Mouse (Mus musculus) CH12.LX (cell line): ENCODE results near the gene Mgat4c. TPM values are rescaled to one million over a fixed set of nuclear protein-coding genes. Genes with fewer than 3 reads are reported as not detected.

ENCODE experiments used
- DNase-seq: peaks from one replicate; pipeline ENCODE4 v3.0.0-alpha.2; 2013; ENCODE audit errors: extremely low read depth
- H3K27ac ChIP-seq: 2 replicates; pipeline ENCODE4 v1.5.1; 2012; ENCODE audit warnings: low read depth, mild to moderate bottlenecking, control low read depth, moderate library complexity; ENCODE audit not compliant: insufficient read depth
- H3K27me3 ChIP-seq: replicated peaks from 2 replicates; pipeline ENCODE3; 2012; ENCODE audit warnings: inconsistent platforms
- H3K36me3 ChIP-seq, 2 experiments: replicated peaks in 1 of 2; 2 replicates each; pipeline versions ENCODE3 to v1.6.1; 2012; ENCODE audit warnings: inconsistent platforms in 1 of 2, low read length in 1 of 2, mild to moderate bottlenecking in 1 of 2, mixed read lengths in 1 of 2, moderate library complexity in 1 of 2; ENCODE audit not compliant: control insufficient read depth in 1 of 2, insufficient read depth in 1 of 2
- H3K4me1 ChIP-seq, 2 experiments: 2 replicates each; pipeline ENCODE4 v1.6.1; 2012; ENCODE audit warnings: inconsistent platforms in 1 of 2, moderate library complexity in 1 of 2; ENCODE audit not compliant: insufficient read depth in 2 of 2, control insufficient read depth in 1 of 2
- H3K4me2 ChIP-seq: 2 replicates; pipeline ENCODE4 v1.6.1; 2012; ENCODE audit warnings: low read depth, mild to moderate bottlenecking, control low read depth; ENCODE audit not compliant: poor library complexity, insufficient read depth, severe bottlenecking
- H3K4me3 ChIP-seq, 3 experiments: fragments of 150-350 bp in 1 of 3; sonication (generic) in 1 of 3; replicated peaks in 1 of 3; 2 replicates each; pipeline versions ENCODE3 to v1.5.1; 2011 to 2012; ENCODE audit warnings: low read depth in 2 of 3, low read length in 2 of 3, mild to moderate bottlenecking in 2 of 3, moderate library complexity in 2 of 3, control low read depth in 1 of 3, improper control_type of control experiment in 1 of 3, inconsistent platforms in 1 of 3, mixed read lengths in 1 of 3; ENCODE audit not compliant: poor library complexity in 1 of 3
- H3K79me2 ChIP-seq: replicated peaks from 2 replicates; pipeline ENCODE4 v1.6.1; 2012; ENCODE audit warnings: mild to moderate bottlenecking, moderate library complexity; ENCODE audit not compliant: control insufficient read depth, poor library complexity, insufficient read depth, severe bottlenecking; ENCODE audit errors: extremely low read depth
- H3K9ac ChIP-seq: 2 replicates; pipeline ENCODE4 v1.6.1; 2012; ENCODE audit warnings: low read depth, mild to moderate bottlenecking, control low read depth, moderate library complexity; ENCODE audit not compliant: insufficient read depth
- H3K9me3 ChIP-seq: replicated peaks from 2 replicates; pipeline ENCODE3; 2012; ENCODE audit warnings: low read length, inconsistent platforms, mixed read lengths
- CHD1 ChIP-seq: IDR thresholded peaks from 2 replicates; pipeline ENCODE4 v1.6.1; 2012; ENCODE audit warnings: low read depth, low read length, improper control_type of control experiment, inconsistent platforms
- E2F4 ChIP-seq: IDR thresholded peaks from 2 replicates; pipeline ENCODE4 v1.6.1; 2011; ENCODE audit warnings: low read depth, low read length, improper control_type of control experiment; ENCODE audit not compliant: insufficient replicate concordance
- ELF1 ChIP-seq: IDR thresholded peaks from 2 replicates; pipeline ENCODE4 v1.6.1; 2014; ENCODE audit warnings: low read depth, mild to moderate bottlenecking, inconsistent platforms, low read length, improper control_type of control experiment
- ETS1 ChIP-seq: conservative IDR thresholded peaks from 2 replicates; pipeline ENCODE4 v1.6.1; 2012; ENCODE audit warnings: low read depth, mild to moderate bottlenecking, inconsistent platforms, low read length, improper control_type of control experiment, moderate library complexity
- GABPA ChIP-seq: IDR thresholded peaks from 2 replicates; pipeline ENCODE4 v1.6.1; 2012; ENCODE audit warnings: low read depth, low read length, improper control_type of control experiment, inconsistent platforms; ENCODE audit not compliant: insufficient replicate concordance
- IRF4 ChIP-seq: IDR thresholded peaks from 2 replicates; pipeline ENCODE4 v1.6.1; 2014; ENCODE audit warnings: low read depth, mild to moderate bottlenecking, inconsistent platforms, low read length, improper control_type of control experiment
- JUND ChIP-seq: conservative IDR thresholded peaks from 2 replicates; pipeline ENCODE4 v1.6.1; 2011; ENCODE audit warnings: low read depth, low read length, improper control_type of control experiment
- KAT2A ChIP-seq: IDR thresholded peaks from 2 replicates; pipeline ENCODE4 v1.6.1; 2012; ENCODE audit warnings: low read length, improper control_type of control experiment, inconsistent platforms; ENCODE audit not compliant: insufficient replicate concordance
- MAZ ChIP-seq: IDR thresholded peaks from 2 replicates; pipeline ENCODE4 v1.6.1; 2012; ENCODE audit warnings: low read depth, mild to moderate bottlenecking, inconsistent platforms, low read length, improper control_type of control experiment, moderate library complexity
- MXI1 ChIP-seq: IDR thresholded peaks from 2 replicates; pipeline ENCODE4 v1.6.1; 2011; ENCODE audit warnings: mild to moderate bottlenecking, low read depth, low read length, improper control_type of control experiment
- MYC ChIP-seq: IDR thresholded peaks from 2 replicates; pipeline ENCODE4 v1.6.1; 2011; ENCODE audit warnings: low read depth, mild to moderate bottlenecking, improper control_type of control experiment, low read length
- PAX5 ChIP-seq: IDR thresholded peaks from 2 replicates; pipeline ENCODE4 v1.6.1; 2012; ENCODE audit warnings: low read length, inconsistent platforms, mixed read lengths
- POLR2AphosphoS2 ChIP-seq: IDR thresholded peaks from 2 replicates; pipeline ENCODE4 v1.6.1; 2011; ENCODE audit warnings: low read depth, low read length, improper control_type of control experiment
- RAD21 ChIP-seq: IDR thresholded peaks from 2 replicates; pipeline ENCODE4 v1.6.1; 2011; ENCODE audit warnings: low read depth, mild to moderate bottlenecking, low read length, improper control_type of control experiment, moderate library complexity
- RCOR1 ChIP-seq: conservative IDR thresholded peaks from 2 replicates; pipeline ENCODE4 v1.6.1; 2012; ENCODE audit warnings: low read depth, mild to moderate bottlenecking, inconsistent platforms, low read length, improper control_type of control experiment
- SIN3A ChIP-seq: IDR thresholded peaks from 2 replicates; pipeline ENCODE4 v1.6.1; 2012; ENCODE audit warnings: low read length, improper control_type of control experiment, inconsistent platforms
- TBP ChIP-seq: conservative IDR thresholded peaks from 2 replicates; pipeline ENCODE4 v1.6.1; 2011; ENCODE audit warnings: low read depth, low read length, improper control_type of control experiment
- UBTF ChIP-seq: IDR thresholded peaks from 2 replicates; pipeline ENCODE4 v1.6.1; 2012; ENCODE audit warnings: low read depth, mild to moderate bottlenecking, inconsistent platforms, low read length, improper control_type of control experiment, moderate library complexity
- USF1 ChIP-seq: IDR thresholded peaks from 2 replicates; pipeline ENCODE4 v1.6.1; 2014; ENCODE audit warnings: low read depth, mild to moderate bottlenecking, inconsistent platforms, low read length, improper control_type of control experiment
- USF2 ChIP-seq: conservative IDR thresholded peaks from 2 replicates; pipeline ENCODE4 v1.6.1; 2011; ENCODE audit warnings: low read depth, low read length, improper control_type of control experiment
- ZKSCAN1 ChIP-seq: IDR thresholded peaks from 2 replicates; pipeline ENCODE4 v1.6.1; 2012; ENCODE audit warnings: low read depth, inconsistent platforms, low read length, improper control_type of control experiment, borderline replicate concordance
- ZMIZ1 ChIP-seq: IDR thresholded peaks from 2 replicates; pipeline ENCODE4 v1.6.1; 2012; ENCODE audit warnings: low read depth, mild to moderate bottlenecking, inconsistent platforms, low read length, improper control_type of control experiment
- dilution Hi-C: fragments of 300-500 bp; cut with MboI; formaldehyde crosslinking; loops from 2 replicates; pipeline ENCODE4 v1.14.3; 2020; ENCODE audit warnings: low sequenced_read_pairs; ENCODE audit not compliant: extremely low pct_unique_long_range_greater_than_20kb, extremely low pct_ligation_motif_present
- in situ Hi-C: fragments of 300-500 bp; cut with MboI; formaldehyde crosslinking; loops from 3 replicates; pipeline ENCODE4 v1.14.3; 2019; ENCODE audit warnings: low sequenced_read_pairs, low pct_ligation_motif_present, low pct_unique_long_range_greater_than_20kb, mixed read lengths
- polyA plus RNA-seq: library from polyadenylated mRNA; unstranded; fragments of >175 nt; gene quantifications from 2 replicates; pipeline ENCODE4 v1.2.1, GENCODE M21; 2012; ENCODE audit warnings: low read depth; ENCODE audit not compliant: insufficient read length
- total RNA-seq, 2 experiments: library from RNA; depleted of rRNA; stranded (reverse); fragments of 300-350 nt in 1 of 2; fragments of >200 nt in 1 of 2; gene quantifications; 2 replicates each; pipeline ENCODE4 v1.2.3; 2012 to 2014

The Mgat4c gene
- total and polyA plus RNA-seq, 3 experiments = not detected

- dilution Hi-C loops (no loop called here), in situ Hi-C loops (no loop called here)
- Histone ChIP-seq H3K4me2 (no peak overlapping the region), H3K4me1 (no peaks in the 10 kb centered on the region), H3K27me3 (no peaks in the 10 kb centered on the region), H3K4me3 (no peak overlapping the region), H3K9ac (no peak overlapping the region), H3K9me3 (peaks cover 24% of the 10 kb centered on the region), H3K27ac (no peak overlapping the region), H3K36me3 (no peaks in the 10 kb centered on the region), H3K79me2 (no peaks in the 10 kb centered on the region)
- TF ChIP-seq CHD1 = no peak
- no peak for TF ChIP-seq RCOR1
- TF ChIP-seq ETS1 = no peak
- TF ChIP-seq IRF4 = no peak
- TF ChIP-seq KAT2A = no peak
- TF ChIP-seq MYC = no peak
- TF ChIP-seq PAX5 = no peak
- no peak for TF ChIP-seq ZKSCAN1
- no peak for TF ChIP-seq GABPA
- no peak for TF ChIP-seq USF2
- no peak for TF ChIP-seq JUND
- no peak for TF ChIP-seq ZMIZ1
- TF ChIP-seq RAD21 = no peak
- no peak for DNase-seq
These were observed 515.6 kb downstream of the Mgat4c start for GRCm38 (mm10) chr10:102196850-102197249.

DNA sequence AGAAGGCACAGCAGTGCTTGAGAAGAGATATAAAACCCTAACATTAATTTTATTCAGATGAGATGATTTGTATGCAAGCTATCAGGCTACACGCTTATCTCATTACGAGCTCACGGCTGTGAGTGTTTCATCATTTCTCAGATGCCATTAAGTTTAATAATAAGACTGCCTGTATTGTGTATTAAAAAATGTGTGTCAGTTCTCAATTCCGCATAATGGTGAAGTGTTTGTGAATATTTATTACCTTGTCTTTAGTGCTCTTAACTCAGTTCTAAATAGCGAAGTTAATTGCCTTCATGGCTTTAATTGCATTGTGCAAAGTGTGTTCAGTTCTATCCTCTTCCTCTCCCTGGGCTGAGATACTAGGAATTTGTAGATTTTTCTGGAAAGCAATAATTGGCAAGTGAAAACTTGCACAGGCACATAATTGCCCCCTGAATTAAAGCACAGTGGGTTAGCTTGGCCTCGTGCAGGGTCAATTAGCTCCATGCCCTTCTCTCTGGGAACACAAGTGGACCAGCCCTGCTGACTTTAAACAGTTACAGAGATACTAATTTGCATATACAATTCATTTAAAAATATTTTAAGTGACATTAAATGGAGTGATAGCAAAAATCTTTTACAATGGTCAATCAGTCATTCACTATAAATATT lies 557.4 kb downstream of the Mgat4c start:
- no peaks in the 10 kb centered on the region for H3K79me2 ChIP-seq
- no peak for DNase-seq
- no peaks in the 10 kb centered on the region for H3K27me3 ChIP-seq
- no peak overlapping the region for H3K4me3 ChIP-seq
- TF ChIP-seq SIN3A = no peak
- no peak for TF ChIP-seq MXI1
- TF ChIP-seq RAD21 = no peak
- no peak for TF ChIP-seq UBTF
- no peak for TF ChIP-seq KAT2A
- TF ChIP-seq ZKSCAN1 = no peak
- no peak for TF ChIP-seq ETS1
- TF ChIP-seq ELF1 = no peak
- no peak for TF ChIP-seq USF1
- no peak for TF ChIP-seq RCOR1
- no peak for TF ChIP-seq POLR2AphosphoS2
- TF ChIP-seq TBP = no peak
- TF ChIP-seq E2F4 = no peak
- TF ChIP-seq CHD1 = no peak
- TF ChIP-seq MAZ = no peak
- H3K9me3 ChIP-seq = peaks cover 21% of the 10 kb centered on the region
- dilution Hi-C loops (no loop called here), in situ Hi-C loops (no loop called here)
- H3K27ac ChIP-seq = no peak overlapping the region
- no peak overlapping the region for H3K4me2 ChIP-seq
- H3K4me1 ChIP-seq = no peaks in the 10 kb centered on the region
- no peak overlapping the region for H3K9ac ChIP-seq
- no peaks in the 10 kb centered on the region for H3K36me3 ChIP-seq
